Mouse (Mus musculus): ENCODE data around the gene Gm47995.
A peak's percentile ranks its signal among the peaks of the same experiment; 100 is the strongest.
"Not testable (repeated sequence)": the region's sequence is repeated elsewhere in the genome, so short reads cannot be mapped to it uniquely, and the experiment has no call there.

The Gm47995 gene

DNA sequence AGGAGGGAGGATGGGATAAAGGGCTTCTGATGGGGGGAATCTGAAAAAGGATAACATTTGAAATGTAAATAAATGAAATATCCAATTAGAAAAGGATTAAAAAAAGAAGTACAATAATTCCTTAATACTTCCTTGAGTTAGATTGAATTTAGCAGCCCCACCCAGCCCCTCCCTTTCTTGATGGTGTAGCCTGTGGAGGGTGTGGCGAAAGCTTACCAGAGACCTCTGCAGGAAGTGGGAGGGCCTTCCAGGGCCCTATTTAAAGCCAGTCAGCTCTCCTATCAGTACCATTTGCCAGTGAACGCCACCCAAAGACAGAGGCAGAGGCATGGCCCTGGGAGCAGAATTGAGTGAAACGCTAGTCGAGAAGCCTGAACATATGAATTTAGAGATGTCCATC is at the start of gene Gm47995:
Gene Gm47995 (plus strand): TSS at position 329 of the 400 bp plus-strand sequence.
- not testable (repeated sequence) for DNase-seq (ENCODE audit: low spot score in 2 of 2)

DNA sequence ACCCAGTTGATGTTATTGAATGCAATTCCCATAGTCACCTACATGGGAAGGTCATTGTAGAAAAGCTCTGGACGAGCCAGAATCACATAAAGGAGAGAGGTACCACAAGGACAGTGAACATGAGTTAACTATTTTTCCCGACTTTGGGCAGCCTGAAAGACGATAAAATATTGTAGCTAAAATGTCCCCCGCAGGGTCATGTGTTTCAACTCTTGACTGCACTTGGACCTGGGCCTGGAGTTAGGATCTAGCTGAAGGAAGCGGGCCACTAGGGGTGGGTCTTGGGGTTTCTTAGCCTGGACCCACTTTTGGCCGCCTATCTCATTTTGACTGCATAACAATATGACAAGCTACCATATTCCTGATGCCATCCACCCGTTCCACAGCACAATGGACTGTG is 48.0 kb upstream of the Gm47995 start:
- no peak for DNase-seq (ENCODE audit: low spot score in 2 of 2)

DNA sequence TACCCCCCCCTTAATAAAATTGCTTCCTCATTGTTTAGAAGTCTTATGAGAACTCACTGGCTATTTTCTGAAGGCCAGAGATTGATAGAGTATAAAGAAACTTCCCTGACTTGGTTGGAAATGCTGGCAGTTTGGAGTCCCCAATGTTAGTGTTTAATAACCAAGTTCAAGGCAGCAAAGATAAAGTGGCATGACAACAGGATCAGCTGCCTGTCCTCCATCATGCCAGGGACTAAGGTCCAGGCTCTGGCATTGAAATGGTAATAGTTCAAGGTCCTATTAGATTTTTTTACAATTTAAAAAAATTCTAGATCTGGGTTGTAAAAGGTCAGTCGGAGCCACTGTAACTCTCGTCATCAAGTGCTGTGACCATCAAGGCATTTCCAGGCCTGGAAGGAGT is 47.2 kb upstream of the Gm47995 start:
- DNase-seq (ENCODE audit: low spot score in 2 of 2): no peak

GRCm38 (mm10) chr1:151153056-151153652 is 45.1 kb upstream of the Gm47995 start:
- no peak for DNase-seq (ENCODE audit: low spot score in 2 of 2)

- not testable (repeated sequence) for DNase-seq (ENCODE audit: low spot score in 2 of 2)
Observed at GRCm38 (mm10) chr1:151154131-151154530, 44.1 kb upstream of the Gm47995 start.

DNA sequence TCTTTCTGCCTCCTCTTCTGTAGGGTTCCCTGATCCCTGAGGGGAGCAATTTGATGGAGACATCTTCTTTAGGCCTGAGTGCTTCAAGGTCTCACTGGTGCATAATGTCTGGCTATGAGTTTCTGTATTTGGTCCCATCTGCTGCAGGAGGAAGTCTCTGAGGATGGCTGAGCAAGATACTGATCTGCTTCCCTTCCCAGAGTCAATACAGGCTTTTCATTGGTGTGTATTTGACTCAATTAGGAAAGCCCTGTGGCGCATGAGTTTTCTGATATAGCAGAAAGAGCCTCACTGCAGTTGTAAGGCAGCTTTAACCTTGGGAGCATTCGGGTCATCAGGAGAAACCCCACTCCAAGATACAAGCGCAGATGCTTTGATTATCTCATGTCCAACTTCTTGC is 42.1 kb upstream of the Gm47995 start:
- no peak for DNase-seq (ENCODE audit: low spot score in 2 of 2)

GRCm38 (mm10) chr1:151156777-151157632 is 41.2 kb upstream of the Gm47995 start:
- no peak for DNase-seq (ENCODE audit: low spot score in 2 of 2)

DNA sequence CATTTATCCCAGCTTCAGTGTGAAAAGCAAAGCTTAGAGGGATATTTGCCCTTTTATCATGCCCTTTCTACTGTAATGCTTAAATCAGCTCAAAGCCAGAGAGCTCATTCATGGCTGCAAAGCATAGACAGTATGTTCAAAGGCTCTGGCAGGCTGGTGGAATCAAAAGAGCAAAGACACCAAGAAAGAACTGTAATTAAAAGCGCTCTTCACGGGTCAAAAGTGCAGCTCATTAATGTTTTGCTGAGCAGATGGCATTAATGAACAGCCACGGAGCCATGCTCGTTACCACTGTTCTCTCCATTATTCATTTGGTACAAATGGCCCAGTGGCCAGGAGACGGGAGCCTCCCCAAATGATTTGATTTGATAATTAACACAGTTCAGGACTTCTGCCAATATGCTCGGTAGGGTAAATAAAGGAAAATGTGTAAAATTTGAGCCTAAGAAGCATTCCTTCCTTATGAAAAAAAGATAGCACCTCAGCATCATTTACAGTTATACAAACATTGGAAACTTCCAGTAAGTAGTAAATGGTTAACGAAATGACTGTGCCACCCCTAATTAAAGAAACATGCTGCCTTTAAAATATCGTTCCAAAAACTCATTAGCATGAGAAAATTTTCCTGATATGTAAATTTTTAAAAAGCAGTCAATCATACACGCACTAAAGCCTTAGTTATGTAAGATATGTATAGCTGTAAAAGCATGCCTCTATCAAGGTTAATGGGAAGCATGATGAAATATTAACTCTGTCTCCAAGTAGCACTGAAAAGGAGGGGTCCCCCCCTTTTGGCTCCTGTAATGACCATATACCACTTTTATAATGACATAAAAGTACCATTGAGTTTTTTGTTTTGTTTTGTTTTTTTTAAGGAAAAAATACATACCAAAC is 40.0 kb upstream of the Gm47995 start:
- DNase-seq (ENCODE audit: low spot score in 2 of 2): no peak

DNA sequence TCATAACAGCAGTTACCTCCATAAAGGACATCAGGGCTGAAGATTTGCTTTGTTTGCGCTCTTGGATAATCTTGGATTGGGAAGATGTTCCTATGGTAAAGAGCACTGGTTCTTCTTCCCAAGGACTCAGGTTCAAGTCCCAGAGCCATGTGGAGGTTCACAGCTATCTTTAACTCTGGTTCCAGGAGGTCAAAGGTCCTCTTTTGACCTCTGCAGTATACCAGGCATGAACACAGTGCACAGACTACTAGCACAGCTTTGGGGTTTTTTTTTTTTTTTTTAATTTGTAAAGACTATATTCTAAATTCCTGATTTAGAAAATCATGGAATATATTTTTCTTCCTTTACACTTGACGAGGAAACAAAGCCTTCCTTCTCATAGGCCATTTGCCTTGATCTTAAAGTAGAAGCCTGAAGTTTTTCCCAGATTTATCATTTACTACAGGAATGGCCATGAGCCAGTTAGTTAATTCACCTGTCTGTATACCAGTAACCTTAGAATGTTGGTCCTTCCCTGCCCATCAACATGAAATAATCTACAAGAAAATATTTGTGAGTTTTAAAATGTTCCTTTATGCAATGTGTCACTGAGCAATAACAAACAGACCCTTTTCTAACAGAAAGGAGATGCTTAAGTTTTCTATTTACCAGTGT is 39.3 kb upstream of the Gm47995 start:
- DNase-seq (ENCODE audit: low spot score in 2 of 2): no peak

- no peak for DNase-seq (ENCODE audit: low spot score in 2 of 2)
Observed at GRCm38 (mm10) chr1:151166031-151166430, 32.2 kb upstream of the Gm47995 start.

DNA sequence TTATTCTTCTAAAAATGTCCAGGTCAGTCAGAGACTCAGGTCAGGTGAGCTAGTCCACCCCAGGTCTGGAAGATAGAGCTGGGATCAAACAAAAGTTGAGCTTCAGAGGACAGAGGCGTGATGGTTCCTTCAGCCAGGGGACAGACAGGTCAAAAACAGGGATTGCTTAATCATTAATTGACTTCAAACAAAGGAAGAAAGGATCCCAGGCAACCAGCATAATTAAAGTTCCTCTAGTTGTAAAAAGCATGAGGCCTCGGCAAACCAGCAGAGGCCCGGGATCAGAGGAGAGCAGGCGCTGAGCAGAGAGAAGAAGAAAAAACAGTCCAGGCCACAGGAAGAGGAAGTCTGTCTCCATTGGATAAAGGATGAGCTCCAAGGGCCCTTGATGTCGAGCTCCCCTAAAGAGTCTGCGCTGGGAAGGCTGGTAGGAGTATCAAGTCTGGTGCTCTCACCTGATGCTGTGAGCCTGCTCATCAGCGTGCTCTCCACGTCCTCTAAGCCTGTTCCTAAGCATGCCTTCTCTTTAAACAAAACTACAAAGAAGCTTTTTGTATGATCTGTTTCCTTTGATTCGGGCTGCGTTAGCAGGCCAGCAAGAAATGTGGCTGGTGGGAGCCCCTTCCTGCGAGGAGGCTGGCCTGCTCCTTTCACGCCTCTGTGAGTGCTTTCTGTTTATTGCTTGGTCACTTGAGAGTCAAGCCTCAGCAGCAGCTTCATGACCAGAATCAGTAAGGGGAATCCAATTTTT is 30.8 kb upstream of the Gm47995 start:
- peak in 1 of 2 experiments; percentile 20 for DNase-seq (ENCODE audit: low spot score in 2 of 2)

DNA sequence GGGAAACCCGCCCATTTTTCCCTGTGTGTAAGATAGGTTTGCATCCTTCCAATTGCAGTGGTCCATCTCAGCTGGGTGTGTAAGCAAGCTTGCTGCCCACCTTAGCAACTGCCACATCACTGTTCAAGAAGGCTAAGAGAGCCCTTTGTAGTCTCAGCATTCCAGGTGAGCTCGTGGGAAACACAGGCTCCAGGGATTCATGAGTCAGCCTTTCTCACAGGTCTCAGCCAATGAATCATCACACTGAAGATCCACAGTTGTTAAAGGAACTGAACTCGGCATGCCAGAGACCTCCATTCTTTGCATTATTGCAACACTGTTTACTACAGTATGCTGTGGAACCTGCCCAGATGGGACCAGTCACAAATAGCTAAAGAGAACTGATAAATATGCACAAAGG is 29.6 kb upstream of the Gm47995 start:
- DNase-seq (ENCODE audit: low spot score in 2 of 2): no peak

DNA sequence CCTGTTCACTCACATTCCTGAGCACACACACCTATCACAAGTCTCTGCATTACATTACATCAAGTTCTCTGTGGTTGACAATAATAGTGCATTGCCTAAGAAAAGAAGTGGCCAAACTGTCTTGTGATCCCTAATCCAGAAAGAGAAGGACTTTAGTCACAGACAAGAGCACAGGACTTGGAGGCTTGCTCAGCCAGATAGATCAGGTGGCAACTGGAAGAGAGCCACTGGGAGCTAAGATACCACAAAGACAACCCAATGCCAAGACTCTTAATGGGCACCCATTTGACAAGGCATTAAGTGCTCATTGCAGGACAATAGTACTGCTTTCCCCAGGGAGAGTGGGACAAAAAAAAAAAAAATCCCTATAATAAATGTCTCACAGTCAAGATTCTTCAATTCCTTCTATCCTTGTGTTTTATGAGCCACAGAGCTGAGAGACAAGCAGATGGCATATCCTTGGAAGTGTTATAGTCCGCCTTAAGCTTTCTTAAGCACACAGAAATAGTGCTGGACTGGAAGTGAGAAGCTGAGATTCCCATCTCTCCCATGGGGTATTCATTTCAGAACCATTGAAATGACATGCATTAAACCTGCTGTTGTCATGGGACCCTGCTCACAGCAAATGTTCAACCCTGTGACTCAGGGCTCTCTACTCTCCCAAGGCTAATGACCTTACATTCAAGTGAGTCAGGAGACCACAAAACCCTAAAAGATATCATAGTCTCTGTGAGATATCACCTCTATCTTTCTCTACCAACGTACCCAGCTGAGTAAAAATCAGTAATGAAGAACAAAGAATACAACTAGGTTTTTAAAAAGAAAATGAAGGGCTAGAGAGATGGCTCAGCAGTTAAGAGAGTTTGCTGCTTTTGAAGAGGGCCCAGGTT is 26.4 kb upstream of the Gm47995 start:
- no peak for DNase-seq (ENCODE audit: low spot score in 2 of 2)

DNA sequence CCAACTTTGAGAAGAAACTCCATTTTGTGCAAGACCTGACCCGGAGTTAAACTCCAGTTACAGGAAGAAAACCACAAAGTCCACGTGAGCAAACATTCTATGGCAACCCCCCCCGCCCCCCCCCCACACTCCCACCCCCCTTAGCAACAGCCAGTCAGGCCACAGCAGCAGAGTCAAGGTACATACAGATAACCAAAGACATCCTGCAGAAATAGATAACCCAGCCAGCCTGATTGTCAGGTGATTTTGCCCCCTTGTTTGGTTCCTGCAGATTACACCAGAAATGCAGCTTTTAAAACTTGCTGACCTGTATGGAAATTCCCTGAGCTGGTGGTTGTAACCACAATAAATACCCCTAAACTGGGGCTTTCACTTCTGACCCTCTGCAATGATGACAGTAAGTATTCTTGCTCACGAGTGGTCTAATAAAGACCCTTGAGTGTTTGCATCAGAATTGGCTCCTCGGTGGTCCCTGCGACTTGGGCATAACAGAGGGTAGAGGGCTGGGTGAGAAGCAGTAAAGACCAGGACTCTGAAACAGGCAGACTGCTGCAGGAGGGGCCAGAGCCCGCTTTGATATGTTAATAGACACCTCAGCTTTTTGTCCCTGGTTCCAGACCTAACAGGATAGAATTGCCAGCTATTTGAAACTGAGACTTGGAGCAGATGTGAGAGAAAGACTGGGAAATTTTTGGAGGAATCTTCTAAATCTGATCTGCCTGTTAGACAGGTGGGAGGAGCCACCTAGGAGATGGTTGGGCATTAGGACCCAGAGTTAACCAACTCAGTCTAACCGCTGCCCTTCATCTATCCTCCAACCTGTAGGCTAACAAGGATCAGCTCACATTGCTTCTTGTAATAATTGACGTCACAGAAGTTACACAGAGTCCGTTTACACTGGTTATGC is 21.0 kb upstream of the Gm47995 start:
- DNase-seq (ENCODE audit: low spot score in 2 of 2): no peak

DNA sequence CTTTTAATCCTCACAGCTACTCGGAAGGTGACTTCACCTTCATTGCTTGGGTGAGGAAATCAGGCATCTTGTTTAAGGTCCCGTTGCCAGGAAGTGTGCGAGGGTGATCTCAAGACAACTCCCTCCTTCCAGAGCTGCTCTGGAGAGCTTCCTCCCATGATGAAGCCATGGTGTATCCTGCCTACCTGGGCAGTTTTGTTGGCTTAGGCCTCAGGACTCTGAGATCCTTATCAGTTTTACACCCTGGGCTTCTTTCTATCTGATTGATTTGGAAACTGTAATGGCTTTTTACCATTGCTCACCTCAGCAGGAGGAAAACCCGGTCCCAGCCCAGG is 20.3 kb upstream of the Gm47995 start:
- no peak for DNase-seq (ENCODE audit: low spot score in 2 of 2)

- DNase-seq (ENCODE audit: low spot score in 2 of 2): no peak
Observed at GRCm38 (mm10) chr1:151178505-151179083, 19.7 kb upstream of the Gm47995 start.

DNA sequence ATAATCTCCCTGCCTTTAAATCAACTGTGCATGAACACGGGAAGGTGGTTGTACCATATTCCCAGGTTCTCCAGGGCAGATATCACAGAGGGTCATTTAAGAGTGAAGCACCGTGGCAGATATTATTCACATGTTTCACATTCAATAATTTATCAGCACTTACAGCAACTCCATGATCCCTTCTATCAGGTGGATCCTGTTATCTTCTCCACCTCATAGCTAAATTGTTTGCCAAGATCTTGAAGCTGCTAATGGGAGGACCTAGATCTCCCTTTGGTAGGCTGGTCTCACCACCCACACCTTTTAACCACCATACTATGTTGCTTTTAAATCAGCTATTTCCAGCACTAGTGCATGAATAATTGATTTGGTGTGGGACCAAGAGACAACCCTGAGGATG is 18.1 kb upstream of the Gm47995 start:
- DNase-seq (ENCODE audit: low spot score in 2 of 2): no peak

DNA sequence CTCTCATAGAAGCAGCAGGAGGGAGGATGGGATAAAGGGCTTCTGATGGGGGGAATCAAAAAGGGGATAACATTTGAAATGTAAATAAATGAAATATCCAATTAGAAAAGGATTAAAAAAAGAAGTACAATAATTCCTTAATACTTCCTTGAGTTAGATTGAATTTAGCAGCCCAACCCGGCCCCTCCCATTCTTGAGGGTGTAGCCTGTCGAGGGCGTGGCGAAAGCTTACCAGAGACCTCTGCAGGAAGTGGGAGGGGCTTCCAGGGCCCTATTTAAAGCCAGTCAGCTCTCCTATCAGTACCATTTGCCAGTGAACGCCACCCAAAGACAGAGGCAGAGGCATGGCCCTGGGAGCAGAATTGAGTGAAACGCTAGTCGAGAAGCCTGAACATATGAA is 16.0 kb upstream of the Gm47995 start, which contains the start of gene Gm47985:
Gene Gm47985 (plus strand): TSS at position 272 of the 400 bp plus-strand sequence.
- not testable (repeated sequence) for DNase-seq (ENCODE audit: low spot score in 2 of 2)

GRCm38 (mm10) chr1:151186186-151186585 is 12.1 kb upstream of the Gm47995 start:
- DNase-seq (ENCODE audit: low spot score in 2 of 2): not testable (repeated sequence)

Data from frontal cortex, postnatal 10 days (tissue).